Mouse (Mus musculus) hindbrain, embryonic 14.5 days (tissue): ENCODE measurements around the gene Rtn4r. TPM values are rescaled to one million over a fixed set of nuclear protein-coding genes. Genes with fewer than 3 reads are reported as not detected.

Experiments used
- ATAC-seq: fragments of 200-750 bp; cut with Nextera tagmentation; 2 replicates; pipeline ENCODE4 v1.8.0; 2017; ENCODE audit warnings: moderate number of reproducible peaks, mild to moderate bottlenecking, moderate TSS enrichment, moderate library complexity; ENCODE audit not compliant: low FRiP score
- DNase-seq: peaks from one replicate; pipeline ENCODE4 v3.0.0-alpha.2; 2015; ENCODE audit warnings: low spot score
- H3K27ac ChIP-seq: fragments of 300-500 bp; sonication (generic); 2 replicates; pipeline ENCODE4 v1.5.1; 2014; ENCODE audit warnings: mild to moderate bottlenecking, moderate library complexity
- H3K27me3 ChIP-seq: fragments of 300-500 bp; sonication (generic); 2 replicates; pipeline ENCODE4 v1.6.1; 2014; ENCODE audit warnings: mild to moderate bottlenecking, low read length, mixed read lengths; ENCODE audit not compliant: control insufficient read depth, insufficient read depth
- H3K36me3 ChIP-seq: fragments of 300-500 bp; sonication (generic); replicated peaks from 2 replicates; pipeline ENCODE4 v1.6.1; 2014; ENCODE audit not compliant: control insufficient read depth, insufficient read depth
- H3K4me1 ChIP-seq: fragments of 300-500 bp; sonication (generic); replicated peaks from 2 replicates; pipeline ENCODE4 v1.6.1; 2014; ENCODE audit warnings: antibody characterized with exemption, low read length, mixed read lengths; ENCODE audit not compliant: control insufficient read depth, insufficient read depth
- H3K4me2 ChIP-seq: fragments of 300-500 bp; sonication (generic); replicated peaks from 2 replicates; pipeline ENCODE4 v1.6.1; 2014; ENCODE audit warnings: mild to moderate bottlenecking, moderate library complexity
- H3K4me3 ChIP-seq: fragments of 300-500 bp; sonication (generic); replicated peaks from 2 replicates; pipeline ENCODE4 v1.5.1; 2014; ENCODE audit warnings: mild to moderate bottlenecking, low read length
- H3K9ac ChIP-seq: fragments of 300-500 bp; sonication (generic); 2 replicates; pipeline ENCODE4 v1.6.1; 2014
- H3K9me3 ChIP-seq: fragments of 300-500 bp; sonication (generic); 2 replicates; pipeline ENCODE4 v1.6.1; 2016; ENCODE audit warnings: low read length; ENCODE audit not compliant: control insufficient read depth
- WGBS: fragments of 180-500 bp; shearing (Covaris S2); extraction: QIAGEN DNeasy Blood & Tissue Kit; methylation state at CpG from one replicate; pipeline ENCODE4 v1.1.7; 2014; 5-methylcytosine and 5-hydroxymethylcytosine counted together
- polyA plus RNA-seq: library from polyadenylated mRNA; unstranded; fragments of >200 nt; fragmentation: Nextera tagmentation; extraction: Ambion mirVana; gene quantifications from 2 replicates; pipeline ENCODE4 v1.2.1, GENCODE M21; 2014

Gene Rtn4r
- polyA plus RNA-seq, 1 experiment from 2014 or later: 22.7 TPM

DNA sequence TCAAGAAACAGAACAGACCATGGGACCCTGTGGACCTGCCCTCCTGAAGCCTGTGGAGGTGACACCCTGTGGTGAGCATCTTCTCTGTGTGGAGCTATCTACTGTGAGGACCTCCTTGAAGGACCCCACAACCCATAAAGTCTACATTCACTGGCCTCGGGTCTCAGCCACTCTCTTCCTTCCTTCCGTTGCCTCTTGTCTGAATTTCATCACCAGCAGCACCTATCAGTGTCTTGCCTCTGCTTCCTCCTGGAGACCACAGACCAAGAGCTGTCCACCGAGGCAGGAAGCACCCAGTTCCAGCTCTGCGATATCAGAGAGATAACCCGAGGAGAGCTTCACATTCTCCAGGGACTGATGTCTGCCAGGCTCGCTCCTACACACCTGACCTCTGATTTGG is 31.8 kb downstream of the Rtn4r start:
- ATAC-seq: no peak
- Histone ChIP-seq H3K9ac (no peak overlapping the region), H3K27ac (no peak overlapping the region), H3K4me3 (no peak overlapping the region), H3K4me2 (no peak overlapping the region), H3K4me1 (peaks cover 42% of the 10 kb centered on the region), H3K27me3 (no peaks in the 10 kb centered on the region), H3K9me3 (no peaks in the 10 kb centered on the region), H3K36me3 (no peaks in the 10 kb centered on the region)
- WGBS: 95% methylated on average over 6 of the region's 6 CpGs
- DNase-seq: no peak

- H3K9ac ChIP-seq: no peak overlapping the region
- H3K4me1 ChIP-seq: peaks cover 41% of the 10 kb centered on the region
- H3K4me2 ChIP-seq: no peak overlapping the region
- no peaks in the 10 kb centered on the region for H3K27me3 ChIP-seq
- ATAC-seq (no peak), DNase-seq (no peak)
- no peaks in the 10 kb centered on the region for H3K9me3 ChIP-seq
- H3K4me3 ChIP-seq: no peak overlapping the region
- no peaks in the 10 kb centered on the region for H3K36me3 ChIP-seq
- 44% methylated on average over 1 of the region's 1 CpGs for WGBS
- H3K27ac ChIP-seq: no peak overlapping the region
Measured at GRCm38 (mm10) chr16:18159778-18160177, 32.3 kb downstream of the Rtn4r start.

- DNase-seq: peak; percentile 36
- H3K4me2 ChIP-seq: no peak overlapping the region
- no peaks in the 10 kb centered on the region for H3K9me3 ChIP-seq
- H3K36me3 ChIP-seq: no peaks in the 10 kb centered on the region
- 46% methylated on average over 7 of the region's 7 CpGs for WGBS
- ATAC-seq: peak; percentile 39; the same call in 1 of the 2 replicates
- peak overlapping the region; percentile 18; the same call in 1 of the 2 replicates for H3K9ac ChIP-seq
- no peak overlapping the region for H3K27ac ChIP-seq
- no peak overlapping the region for H3K4me3 ChIP-seq
- H3K27me3 ChIP-seq: no peaks in the 10 kb centered on the region
- H3K4me1 ChIP-seq: peaks cover 38% of the 10 kb centered on the region
Measured at GRCm38 (mm10) chr16:18160514-18160913, 33.1 kb downstream of the Rtn4r start.

- no peak overlapping the region for H3K4me3 ChIP-seq
- no peak overlapping the region for H3K27ac ChIP-seq
- DNase-seq (no peak), ATAC-seq (no peak)
- no peaks in the 10 kb centered on the region for H3K36me3 ChIP-seq
- no peak overlapping the region for H3K9ac ChIP-seq
- no peaks in the 10 kb centered on the region for H3K27me3 ChIP-seq
- 56% methylated on average over 1 of the region's 1 CpGs for WGBS
- H3K4me2 ChIP-seq: no peak overlapping the region
- H3K9me3 ChIP-seq: no peaks in the 10 kb centered on the region
- H3K4me1 ChIP-seq: peaks cover 32% of the 10 kb centered on the region
Measured at GRCm38 (mm10) chr16:18161190-18161589, 33.7 kb downstream of the Rtn4r start.

- ATAC-seq (peak; percentile 51; the same call in 1 of the 2 replicates), DNase-seq (no peak)
- no peak overlapping the region for H3K4me3 ChIP-seq
- no peaks in the 10 kb centered on the region for H3K9me3 ChIP-seq
- peaks cover 26% of the 10 kb centered on the region for H3K4me1 ChIP-seq
- no peak overlapping the region for H3K27ac ChIP-seq
- H3K9ac ChIP-seq: no peak overlapping the region
- 18% methylated on average over 2 of the region's 2 CpGs for WGBS
- H3K36me3 ChIP-seq: no peaks in the 10 kb centered on the region
- no peak overlapping the region for H3K4me2 ChIP-seq
- no peaks in the 10 kb centered on the region for H3K27me3 ChIP-seq
Measured at GRCm38 (mm10) chr16:18164642-18165238, 37.3 kb downstream of the Rtn4r start.

GRCm38 (mm10) chr16:18166613-18167190 is 39.3 kb downstream of the Rtn4r start:
- peaks cover 14% of the 10 kb centered on the region for H3K4me1 ChIP-seq
- H3K27me3 ChIP-seq: no peaks in the 10 kb centered on the region
- H3K9me3 ChIP-seq: no peaks in the 10 kb centered on the region
- H3K36me3 ChIP-seq: no peaks in the 10 kb centered on the region
- DNase-seq (no peak), ATAC-seq (no peak)
- H3K9ac ChIP-seq: no peak overlapping the region
- H3K27ac ChIP-seq: no peak overlapping the region
- WGBS: 66% methylated on average over 6 of the region's 6 CpGs
- H3K4me2 ChIP-seq: no peak overlapping the region
- no peak overlapping the region for H3K4me3 ChIP-seq

- Histone ChIP-seq H3K9me3 (no peaks in the 10 kb centered on the region), H3K9ac (no peak overlapping the region), H3K27me3 (no peaks in the 10 kb centered on the region), H3K4me1 (peaks cover 14% of the 10 kb centered on the region), H3K4me2 (no peak overlapping the region), H3K36me3 (no peaks in the 10 kb centered on the region), H3K4me3 (no peak overlapping the region), H3K27ac (no peak overlapping the region)
- no peak for DNase-seq
- 87% methylated on average over 5 of the region's 5 CpGs for WGBS
- no peak for ATAC-seq
Measured at GRCm38 (mm10) chr16:18169156-18169555, 41.7 kb downstream of the Rtn4r start.

- 91% methylated on average over 3 of the region's 3 CpGs for WGBS
- Histone ChIP-seq H3K9ac (no peak overlapping the region), H3K36me3 (no peaks in the 10 kb centered on the region), H3K9me3 (no peaks in the 10 kb centered on the region), H3K27me3 (no peaks in the 10 kb centered on the region), H3K4me1 (peaks cover 9% of the 10 kb centered on the region), H3K4me3 (no peak overlapping the region), H3K4me2 (no peak overlapping the region), H3K27ac (no peak overlapping the region)
- DNase-seq (no peak), ATAC-seq (no peak)
Measured at GRCm38 (mm10) chr16:18169776-18170175, 42.3 kb downstream of the Rtn4r start.

GRCm38 (mm10) chr16:18172266-18172855 is 44.9 kb downstream of the Rtn4r start:
- no peak overlapping the region for H3K4me3 ChIP-seq
- peak; percentile 82 for DNase-seq
- WGBS: 7% methylated on average over 7 of the region's 7 CpGs
- ATAC-seq: 0 out of 2 replicates have a peak, but pooled peaks have one; percentile 38
- H3K27ac ChIP-seq: no peak overlapping the region
- no peaks in the 10 kb centered on the region for H3K9me3 ChIP-seq
- H3K4me2 ChIP-seq: no peak overlapping the region
- no peaks in the 10 kb centered on the region for H3K36me3 ChIP-seq
- no peak overlapping the region for H3K9ac ChIP-seq
- H3K27me3 ChIP-seq: no peaks in the 10 kb centered on the region
- no peaks in the 10 kb centered on the region; the same call in 1 of the 2 replicates for H3K4me1 ChIP-seq
